Mouse (Mus musculus) cerebellum, adult 8-10 months (tissue): ENCODE measurements around the gene Cd164.

Source experiments
- DNase-seq: peaks from one replicate; pipeline ENCODE4 v3.0.0; 2022

Gene Cd164

GRCm38 (mm10) chr10:41504996-41505395 is 14.2 kb upstream of the Cd164 start:
- no peak for DNase-seq

DNA sequence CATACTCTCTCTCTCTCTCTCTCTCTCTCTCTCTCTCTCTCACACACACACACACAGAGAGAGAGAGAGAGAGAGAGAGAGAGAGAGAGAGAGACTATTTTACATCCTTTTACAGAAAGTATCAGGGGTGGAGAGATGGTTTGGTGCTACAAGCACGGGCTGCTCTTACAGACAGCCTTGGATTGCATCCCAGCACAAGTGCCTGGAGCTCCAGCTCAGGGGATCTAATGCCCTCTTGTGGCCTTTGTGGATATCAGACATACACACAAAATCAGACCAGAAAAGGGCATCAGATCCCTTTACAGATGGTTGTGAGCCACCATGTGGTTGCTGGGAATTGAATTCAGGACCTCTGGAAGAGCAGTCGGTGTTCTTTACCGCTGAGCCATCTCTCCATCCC is 13.8 kb upstream of the Cd164 start:
- peak; percentile 75 for DNase-seq

DNA sequence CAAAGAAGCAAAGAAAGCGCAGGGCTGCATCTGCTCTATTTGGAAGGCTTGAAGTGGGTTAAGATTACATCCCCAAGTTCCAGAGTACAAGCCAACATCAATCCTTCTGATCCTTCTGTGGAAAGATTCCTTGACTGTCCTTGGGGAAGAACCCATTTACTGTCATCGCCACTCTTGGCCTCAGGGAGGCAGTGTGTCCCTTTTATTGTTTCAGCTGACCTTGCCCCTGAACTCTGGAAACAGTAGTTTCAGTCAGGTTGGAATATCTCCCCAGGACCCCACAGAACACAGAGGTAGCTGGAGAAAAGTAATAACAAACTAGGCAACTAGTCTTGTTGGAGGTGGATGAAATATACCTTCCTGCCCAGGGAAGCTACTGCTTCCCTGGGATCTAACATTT is 10.1 kb upstream of the Cd164 start:
- DNase-seq, result no peak

DNA sequence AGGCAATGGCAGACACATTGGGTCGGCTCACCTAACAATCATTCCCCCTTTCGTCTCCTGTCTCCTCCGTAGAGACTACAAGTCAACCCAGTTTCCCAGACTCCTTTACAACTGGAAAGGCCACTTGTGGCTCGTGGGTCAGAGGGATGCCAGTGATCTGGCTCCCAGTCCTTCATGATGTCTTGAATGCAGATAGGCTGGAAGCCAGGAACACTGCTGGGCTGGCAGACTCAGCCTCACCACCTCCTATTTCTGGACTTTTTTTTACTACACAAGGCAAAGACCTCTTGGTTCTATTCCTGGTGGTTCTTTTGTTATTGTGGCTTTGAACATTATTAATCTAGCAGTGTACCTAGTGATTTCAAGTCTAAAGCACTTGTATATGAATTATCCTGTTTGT is 4.9 kb upstream of the Cd164 start:
- no peak for DNase-seq

DNA sequence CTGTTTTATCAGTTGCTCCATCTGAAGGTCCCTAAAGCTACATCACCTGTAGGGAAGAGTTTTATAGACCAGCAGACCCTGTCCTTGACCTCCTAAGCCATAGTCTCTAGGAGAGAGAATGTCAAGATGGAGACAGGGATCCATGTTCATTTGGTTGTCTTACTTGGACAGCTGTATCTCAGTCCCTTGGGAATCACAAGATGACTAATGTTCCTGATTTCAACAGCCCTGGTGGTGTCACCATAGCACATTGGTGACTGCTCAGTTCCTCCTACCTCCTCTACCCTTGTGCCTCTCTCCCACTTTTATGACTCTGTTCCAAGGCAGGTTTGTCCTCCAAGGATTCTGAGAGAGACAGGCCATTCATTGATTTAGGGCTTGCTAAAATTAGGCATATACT is 4.3 kb upstream of the Cd164 start:
- no peak for DNase-seq

GRCm38 (mm10) chr10:41518508-41518980 is 670 bp upstream of the Cd164 start:
- DNase-seq, result peak; percentile 73

DNA sequence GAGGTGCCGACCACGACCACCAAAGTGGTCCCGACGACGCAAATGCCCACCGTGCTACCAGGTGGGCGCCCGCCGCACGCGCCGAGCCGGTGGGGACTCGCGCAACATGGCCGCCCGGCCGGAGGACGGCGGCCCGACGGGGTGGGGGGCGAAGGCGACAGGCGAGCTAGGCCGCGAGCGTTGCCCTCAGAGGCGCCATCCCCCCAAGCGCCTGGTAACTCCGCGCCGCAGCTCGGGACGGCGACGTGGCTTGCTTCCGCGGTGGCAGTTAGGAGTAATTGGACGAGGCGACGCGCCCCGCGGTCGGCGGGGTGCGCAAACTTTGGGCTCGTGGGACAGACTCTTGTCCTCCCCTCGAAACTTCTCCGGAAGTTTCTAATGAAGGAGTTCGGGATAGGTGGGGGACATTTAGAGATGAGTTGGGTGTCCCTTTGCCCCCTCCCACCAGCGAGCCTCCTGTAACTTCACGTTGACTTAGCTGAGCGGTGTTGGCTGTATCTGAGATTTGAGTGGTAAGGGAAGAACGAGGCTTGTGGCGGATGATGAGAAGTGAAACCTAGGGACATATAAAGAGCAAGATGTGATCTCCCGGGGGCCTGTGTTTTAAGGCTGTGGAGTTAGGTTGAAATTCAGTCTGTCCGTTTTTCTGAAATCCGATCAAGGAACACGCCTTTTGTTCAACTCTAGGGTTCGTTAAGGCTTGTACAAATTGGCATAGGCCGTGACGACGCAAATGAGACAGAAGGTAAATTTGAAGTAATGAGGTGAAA is 611 bp downstream of the Cd164 start:
- DNase-seq, result no peak

DNA sequence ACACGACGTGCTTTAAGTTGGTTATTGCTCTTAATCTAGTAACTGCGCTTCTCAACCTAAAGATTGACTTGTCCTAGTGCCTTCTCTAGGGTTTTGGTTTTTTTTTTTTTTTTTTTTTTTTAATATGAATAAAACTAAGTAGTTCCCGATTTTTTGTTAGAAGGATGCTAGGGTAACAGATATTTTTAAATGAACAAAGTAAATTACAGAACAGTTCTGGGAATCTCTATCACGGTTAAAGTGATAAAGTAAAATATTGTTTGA is 1.1 kb downstream of the Cd164 start:
- no peak for DNase-seq

DNA sequence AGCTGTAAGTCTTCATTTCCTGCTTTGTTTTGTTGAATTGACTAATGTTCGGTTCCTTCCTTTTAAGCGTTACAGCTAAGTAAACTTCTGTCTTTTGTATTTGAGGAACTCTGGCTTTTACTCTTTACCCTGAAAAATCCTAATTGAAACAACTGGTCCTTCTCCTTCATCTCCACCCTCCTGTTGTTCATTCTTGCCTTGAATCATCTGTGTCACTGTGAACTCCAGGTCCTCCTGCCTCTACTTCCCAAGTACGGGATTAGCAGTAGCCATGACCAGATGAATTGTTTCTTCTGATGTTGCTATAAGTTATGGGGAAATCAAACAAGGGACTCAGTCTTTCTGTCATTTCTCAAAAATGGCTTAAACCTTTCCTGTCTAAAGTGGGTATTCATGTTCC is 4.2 kb downstream of the Cd164 start:
- DNase-seq, result no peak

DNA sequence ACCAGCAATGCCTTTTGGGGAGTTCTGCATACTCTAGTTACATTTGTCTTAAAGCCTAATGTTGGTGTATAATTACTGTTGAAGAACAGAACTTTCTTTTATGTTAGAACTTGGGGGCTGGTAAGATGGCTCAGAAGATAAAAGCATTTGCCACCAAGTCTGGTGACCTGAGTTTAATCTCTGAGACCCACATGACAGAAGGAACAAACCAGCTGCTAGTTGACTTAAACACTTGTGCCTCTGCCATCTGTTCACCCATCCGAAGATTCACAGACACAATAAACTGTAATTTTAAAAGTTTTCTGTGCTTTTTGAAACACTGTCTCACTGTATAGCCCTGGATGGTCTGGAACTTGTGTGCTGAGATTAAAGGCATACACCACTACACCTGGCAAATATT is 6.5 kb downstream of the Cd164 start:
- no peak for DNase-seq

DNA sequence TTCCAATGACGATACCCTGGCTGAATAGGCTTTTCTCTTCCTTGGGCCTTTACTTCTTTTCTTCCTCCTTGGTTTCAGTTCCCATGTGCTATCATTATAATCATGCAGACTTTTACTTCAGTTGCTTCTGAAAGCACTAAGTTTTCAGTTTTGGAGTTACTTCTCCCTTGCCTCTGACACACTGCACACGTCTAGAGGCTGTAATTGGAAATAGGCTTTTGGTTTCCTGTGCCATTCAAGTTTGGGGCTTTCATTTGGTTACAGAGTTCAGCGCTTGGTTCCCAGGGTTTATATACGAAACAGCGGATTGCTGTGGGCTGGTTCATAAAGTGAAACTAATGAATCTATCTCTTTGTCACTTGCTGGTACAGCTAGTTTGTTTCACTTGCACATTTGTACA is 10.8 kb downstream of the Cd164 start:
- no peak for DNase-seq

DNA sequence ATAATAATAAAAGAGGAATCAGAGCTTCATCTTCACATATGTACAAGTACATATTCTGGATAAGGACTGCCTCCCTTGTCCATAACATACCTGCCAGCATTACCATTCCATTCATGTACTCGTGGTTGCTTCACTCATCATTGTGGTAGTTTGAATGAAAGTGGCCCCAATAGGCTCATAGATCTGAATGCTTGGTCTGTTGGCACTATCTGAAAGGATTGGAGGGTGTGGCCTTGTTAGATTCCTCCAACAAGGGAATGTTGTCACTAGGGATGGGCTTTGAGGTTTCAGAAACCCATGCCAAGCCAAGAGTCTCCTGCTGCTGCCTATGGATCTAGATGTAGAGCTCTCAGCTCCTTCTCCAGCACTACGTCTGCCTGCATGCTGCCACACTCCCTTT is 16.8 kb downstream of the Cd164 start:
- DNase-seq, result no peak

- no peak for DNase-seq
These were observed 17.5 kb downstream of the Cd164 start for GRCm38 (mm10) chr10:41536714-41537113.

DNA sequence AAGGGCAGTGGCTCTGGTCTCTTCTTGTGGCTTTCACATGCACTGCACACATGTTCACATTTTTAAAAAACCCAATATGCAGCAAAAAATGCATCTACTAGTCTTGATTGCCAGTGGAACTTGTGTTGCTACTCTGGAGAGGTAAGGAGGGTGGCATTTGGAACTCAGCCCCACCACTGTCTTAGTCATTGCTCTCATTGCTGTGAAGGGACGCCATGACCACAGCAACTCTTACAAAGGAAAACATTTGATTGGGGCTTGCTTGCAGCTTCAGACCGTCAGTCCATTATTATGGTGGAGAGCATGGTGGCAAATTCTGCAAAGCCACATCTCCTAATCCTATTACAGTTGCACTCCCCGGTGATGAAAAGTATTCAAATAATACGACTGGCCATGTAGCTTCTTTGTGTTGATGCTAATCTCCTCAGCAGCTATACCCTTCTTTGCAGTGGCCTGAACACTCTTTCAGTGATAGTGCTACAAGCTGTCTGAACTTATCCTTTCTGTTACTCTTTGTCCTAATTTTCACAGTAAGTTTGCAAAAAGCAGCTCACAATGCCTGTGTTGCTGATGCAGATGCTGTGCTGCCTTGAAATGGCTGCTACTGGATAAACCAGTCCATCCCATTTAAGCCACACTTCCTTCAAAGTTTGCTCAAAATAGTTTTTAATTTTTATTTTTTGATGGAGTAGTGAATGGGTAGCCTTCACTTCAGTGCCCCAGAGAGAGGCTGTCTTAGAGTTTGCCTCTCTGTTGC is 18.2 kb downstream of the Cd164 start:
- DNase-seq, result no peak

GRCm38 (mm10) chr10:41537983-41538330 is 18.7 kb downstream of the Cd164 start:
- no peak for DNase-seq

DNA sequence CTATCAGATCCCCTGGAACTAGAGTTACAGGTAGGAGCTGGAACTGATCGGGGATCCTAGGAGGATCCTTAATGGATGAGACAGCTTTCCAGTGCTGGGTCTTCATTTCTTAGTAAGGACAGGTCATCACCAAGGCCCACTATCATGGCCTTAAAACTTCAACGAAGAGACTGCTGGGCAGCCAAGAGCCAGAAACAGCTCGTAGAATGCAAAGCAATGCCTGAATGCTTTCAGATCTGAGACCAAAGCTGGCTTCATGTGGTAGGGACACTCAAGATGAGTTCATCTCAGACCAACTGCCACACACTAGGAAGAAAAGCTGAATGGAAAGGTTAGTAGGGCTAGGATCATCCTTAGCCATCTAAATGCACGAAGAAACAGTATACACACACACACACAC is 19.8 kb downstream of the Cd164 start:
- no peak for DNase-seq

DNA sequence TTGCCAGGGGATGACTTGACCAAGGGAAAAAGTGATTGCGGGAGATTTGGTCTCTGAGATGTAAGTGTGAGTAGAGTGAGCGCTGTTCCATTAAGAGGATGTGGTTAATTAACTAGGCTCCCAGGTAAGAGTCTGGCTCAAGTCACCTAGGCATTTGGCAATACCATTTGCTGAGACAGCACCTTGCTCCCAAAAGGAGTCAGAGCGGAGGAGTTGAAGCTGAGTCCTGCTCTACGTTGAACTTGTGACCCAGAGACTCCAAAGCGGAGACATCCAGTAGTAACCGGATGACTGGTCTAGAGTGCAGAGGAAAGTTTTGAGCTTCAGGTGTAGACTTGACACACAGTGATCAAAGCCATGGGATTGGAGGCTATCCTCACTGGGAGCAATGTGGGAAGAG is 22.8 kb downstream of the Cd164 start:
- DNase-seq, result no peak

- no peak for DNase-seq
These were observed 24.2 kb downstream of the Cd164 start for GRCm38 (mm10) chr10:41543439-41543838.

- DNase-seq, result no peak
These were observed 24.6 kb downstream of the Cd164 start for GRCm38 (mm10) chr10:41543844-41544243.

DNA sequence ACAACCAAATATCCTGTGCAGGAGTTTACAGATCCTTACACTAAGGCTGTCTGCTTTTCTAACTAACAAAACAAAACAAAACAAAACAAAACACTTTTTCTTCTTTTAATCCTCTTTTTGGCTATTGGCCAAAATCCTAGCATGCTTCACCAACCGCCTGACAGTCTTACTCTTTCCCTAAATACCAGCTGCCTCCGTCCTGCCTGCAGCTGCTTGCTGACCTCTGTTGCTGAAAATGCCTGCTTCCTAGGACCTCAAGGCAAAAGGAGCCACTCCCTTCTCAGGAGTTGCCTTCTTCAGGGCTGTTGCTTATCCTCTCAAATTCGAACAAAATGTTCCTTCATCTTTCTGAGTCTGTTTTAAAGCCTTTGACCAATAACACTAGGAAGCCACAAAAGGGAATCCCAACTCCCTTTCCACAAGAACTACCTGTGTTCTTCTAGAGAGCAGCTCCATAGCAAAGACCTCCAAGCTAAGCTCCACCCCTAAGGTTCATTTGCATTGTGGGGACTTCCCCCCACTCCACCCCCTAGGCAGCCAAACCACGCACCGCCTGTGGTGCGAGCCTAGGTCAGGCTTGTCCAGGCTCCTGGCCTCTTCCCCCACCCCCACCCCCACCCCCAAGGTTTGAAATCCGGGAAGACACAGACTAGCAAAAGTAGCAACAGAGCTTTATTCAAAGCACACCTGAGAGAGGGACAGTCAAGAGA is 25.4 kb downstream of the Cd164 start:
- no peak for DNase-seq

- no peak for DNase-seq
These were observed 26.1 kb downstream of the Cd164 start for GRCm38 (mm10) chr10:41545224-41545755.

GRCm38 (mm10) chr10:41546396-41547165 is 27.4 kb downstream of the Cd164 start:
- DNase-seq, result no peak

DNA sequence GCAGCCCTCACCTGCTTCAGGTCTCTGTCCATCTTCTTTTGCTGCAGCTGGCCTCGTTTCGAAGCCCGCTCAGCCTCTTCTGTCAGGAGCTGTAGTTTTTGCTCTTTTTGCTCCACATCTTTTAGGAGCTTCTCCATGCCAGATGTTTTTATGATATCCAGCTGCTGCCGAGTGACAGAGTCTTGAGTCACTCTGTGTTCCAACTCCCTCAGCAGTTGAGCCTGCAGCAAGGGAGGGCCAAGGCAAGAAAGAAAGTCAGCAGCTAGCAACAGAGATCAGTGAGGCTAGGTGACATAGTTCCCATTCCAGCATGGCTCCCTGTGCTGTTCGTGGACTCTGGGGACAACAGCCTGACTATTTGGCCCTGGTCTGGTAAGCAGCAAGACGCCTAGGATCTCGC is 31.5 kb downstream of the Cd164 start:
- DNase-seq, result no peak
